Mouse (Mus musculus) cortical plate, adult 2 months (tissue): ENCODE measurements around the gene Klhl30.
A peak's percentile ranks its signal among the peaks of the same experiment; 100 is the strongest.

Source experiments
- CTCF ChIP-seq: fragments of 200-500 bp; IDR thresholded peaks from 2 replicates; pipeline ENCODE4 v1.5.1; 2011; ENCODE audit warnings: mild to moderate bottlenecking, control low read depth, low read length; ENCODE audit not compliant: insufficient read depth; ENCODE audit errors: extremely low read depth
- POLR2A ChIP-seq: fragments of 200-500 bp; IDR thresholded peaks from 2 replicates; pipeline ENCODE4 v1.6.1; 2011; ENCODE audit warnings: mild to moderate bottlenecking, low read length, control low read depth; ENCODE audit not compliant: insufficient read depth; ENCODE audit errors: extremely low read depth

DNA sequence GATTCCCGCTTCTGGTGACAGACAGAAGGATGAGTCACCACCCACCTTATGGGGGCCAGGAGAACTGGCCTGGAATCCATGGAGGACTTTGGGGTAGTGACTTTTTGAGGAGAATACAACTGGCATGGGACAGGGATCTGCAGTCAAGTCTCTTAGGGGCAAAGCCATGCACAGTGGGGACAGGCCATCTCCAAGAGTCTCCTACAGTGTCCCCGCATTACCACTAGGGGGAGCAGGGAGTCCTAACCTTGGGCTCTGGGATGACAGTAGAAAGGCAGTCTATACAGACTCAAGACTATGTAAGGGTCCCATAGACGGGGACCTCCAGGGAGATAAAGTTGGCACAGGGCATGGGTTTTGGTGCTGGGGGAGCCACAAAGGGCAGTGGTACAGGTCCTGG, 3.9 kb upstream of the Klhl30 start:
- TF ChIP-seq CTCF: peak; percentile 93
- TF ChIP-seq POLR2A: no peak
